Mouse (Mus musculus) embryo, embryonic 11 days (tissue): ENCODE results near the gene Tenm3.
"Not testable (repeated sequence)": the region's sequence is repeated elsewhere in the genome, so short reads cannot be mapped to it uniquely, and the experiment has no call there.

Experiments used
- DNase-seq: peaks from one replicate; pipeline ENCODE4 v3.0.0-alpha.2; 2015

Gene Tenm3

GRCm38 (mm10) chr8:48181000-48181399 lies 662.8 kb downstream of the Tenm3 start:
- DNase-seq, result no peak

- DNase-seq, result not testable (repeated sequence)
These were observed 663.6 kb downstream of the Tenm3 start for GRCm38 (mm10) chr8:48180146-48180545.

GRCm38 (mm10) chr8:48178993-48179392 lies 664.8 kb downstream of the Tenm3 start:
- DNase-seq, result peak; percentile 42

GRCm38 (mm10) chr8:48177876-48178275 lies 665.9 kb downstream of the Tenm3 start:
- DNase-seq, result no peak
